In genomic region chr2:105034084-105034483, GRCm38 (mm10) we compare ENCODE assay signal across 38 mouse cellular contexts. TPM values are rescaled to one million over a fixed set of nuclear protein-coding genes. Genes with fewer than 3 reads are reported as not detected.
"Had no signal": no experiment of that assay in that cellular context is flagged by ENCODE, and none has a peak within 500 bp of the region (broad histone marks: within the 10 kb centered on the region; RNA-seq: fewer than 3 reads in every experiment).

No protein-coding gene starts in this region.

- H3K27me3 ChIP-seq: hindbrain, embryonic 12.5 days; intestine, embryonic 15.5 days; limb, embryonic 12.5 days; liver, embryonic 13.5 days had no signal

- H3K4me1 ChIP-seq: hindbrain, embryonic 12.5 days; intestine, embryonic 15.5 days; limb, embryonic 12.5 days had no signal

- H3K27ac ChIP-seq: gastrocnemius, adult 2 months; heart, adult 2 months; hindbrain, embryonic 10.5 days; hindbrain, embryonic 12.5 days; hindbrain, embryonic 14.5 days; intestine, embryonic 15.5 days; layer of hippocampus, adult 2 months; left cerebral cortex, adult 2 months; limb, embryonic 10.5 days; limb, embryonic 12.5 days; liver, embryonic 13.5 days; liver, embryonic 15.5 days had no signal

- H3K9ac ChIP-seq: hindbrain, embryonic 12.5 days; hindbrain, embryonic 14.5 days; intestine, embryonic 15.5 days; limb, embryonic 12.5 days; liver, embryonic 13.5 days; liver, embryonic 15.5 days; liver, postnatal 0 days had no signal

- H3K9me3 ChIP-seq: hindbrain, embryonic 10.5 days; hindbrain, embryonic 12.5 days; intestine, embryonic 15.5 days; limb, embryonic 10.5 days; limb, embryonic 12.5 days; liver, embryonic 13.5 days; liver, embryonic 15.5 days had no signal

- H3K4me3 ChIP-seq: gastrocnemius, adult 2 months; heart, adult 2 months; hindbrain, embryonic 10.5 days; hindbrain, embryonic 12.5 days; intestine, embryonic 15.5 days; layer of hippocampus, adult 2 months; left cerebral cortex, adult 2 months; limb, embryonic 10.5 days; limb, embryonic 12.5 days; liver, embryonic 13.5 days; liver, embryonic 15.5 days had no signal

- ATAC-seq: hindbrain, embryonic 16.5 days; inflammation-experienced regulatory T-cells, adult 6 months; intestine, embryonic 15.5 days; intestine, postnatal 0 days; liver, postnatal 0 days had no signal

- H3K36me3 ChIP-seq: hindbrain, embryonic 10.5 days; hindbrain, embryonic 12.5 days; intestine, embryonic 15.5 days; limb, embryonic 10.5 days; limb, embryonic 12.5 days; liver, embryonic 13.5 days; liver, embryonic 15.5 days had no signal

- H3K4me2 ChIP-seq: heart, embryonic 11.5 days; hindbrain, embryonic 12.5 days; hindbrain, embryonic 14.5 days; intestine, embryonic 15.5 days; limb, embryonic 12.5 days; liver, embryonic 11.5 days; liver, embryonic 13.5 days; liver, embryonic 15.5 days had no signal

- DNase-seq: gastrocnemius, adult 2 months; gastrocnemius, postnatal 10 days; gastrocnemius, postnatal 25 days; heart, adult 2 months; heart, postnatal 10 days; heart, postnatal 4 days; kidney, adult 8-10 months; kidney, postnatal 10 days; kidney, postnatal 25 days; kidney, postnatal 4 days; liver; liver, embryonic 13.5 days; liver, postnatal 0 days had no signal

RNA-seq across cellular contexts. Expression of gene Gm11060, which starts 57.7 kb away (rescaled TPM):
- total RNA-seq: gastrocnemius, adult 2 months; gastrocnemius, postnatal 10 days; gastrocnemius, postnatal 25 days; gastrocnemius, postnatal 4 days; granulocyte monocyte progenitor cell, adult 5-6 weeks; heart, adult 2 months; heart, postnatal 10 days; heart, postnatal 25 days; heart, postnatal 4 days; layer of hippocampus, adult 2 months; layer of hippocampus, postnatal 10 days; layer of hippocampus, postnatal 25 days; left cerebral cortex, adult 2 months; left cerebral cortex, postnatal 14 days; left cerebral cortex, postnatal 36 days had no signal
- polyA plus RNA-seq: heart, adult 2 months; heart, embryonic 11.5 days; heart, embryonic 14.5 days; heart, embryonic 16.5 days; hindbrain, embryonic 10.5 days; hindbrain, embryonic 12.5 days; hindbrain, embryonic 14.5 days; hindbrain, embryonic 16.5 days; inflammation-experienced regulatory T-cells, adult 6 months; intestine, embryonic 15.5 days; intestine, postnatal 0 days; kidney, embryonic 14.5 days; limb, embryonic 10.5 days; limb, embryonic 12.5 days; limb, embryonic 14.5 days; liver, embryonic 11.5 days; liver, embryonic 13.5 days; liver, embryonic 15.5 days; liver, postnatal 0 days had no signal
